Mouse (Mus musculus): Measurements from ENCODE around the gene Ccdc28a. TPM values are rescaled to one million over a fixed set of nuclear protein-coding genes. Genes with fewer than 3 reads are reported as not detected.

Gene Ccdc28a
- polyA plus RNA-seq, 1 experiment from 2014 or later, result 7.0 TPM

DNA sequence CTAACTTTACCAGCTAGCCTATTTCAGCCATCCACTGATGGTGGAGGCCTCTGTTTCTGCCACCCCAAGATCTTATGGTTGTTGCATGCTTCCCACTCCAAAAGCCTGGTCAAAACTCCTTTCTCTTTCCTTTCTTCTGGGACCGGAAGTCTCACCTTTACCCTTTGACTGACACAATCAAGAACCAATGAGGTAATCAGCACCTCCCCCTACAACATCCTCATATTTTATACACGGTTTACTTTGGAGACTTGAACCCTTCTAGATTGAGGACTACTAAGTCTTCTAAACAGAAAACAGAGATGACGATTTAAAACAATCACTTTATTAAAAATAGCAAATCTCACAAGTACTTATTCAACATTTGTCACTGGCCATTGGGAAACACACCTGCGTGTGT lies 21.4 kb downstream of the Ccdc28a start:
- no peak for ATAC-seq (ENCODE audit: low FRiP score, low read depth)
- 82% methylated on average over 4 of the region's 4 CpGs for WGBS
- Histone ChIP-seq H3K4me2 (replicated peaks) (no peak overlapping the region), H3K36me3 (0 out of 2 replicates have a peak, but pooled peaks cover 4% of the 10 kb centered on the region), H3K4me3 (no peak overlapping the region), H3K4me1 (peaks cover 3% of the 10 kb centered on the region), H3K9ac (replicated peaks) (no peak overlapping the region), H3K27me3 (0 out of 2 replicates have a peak, but pooled peaks cover 2% of the 10 kb centered on the region), H3K9me3 (no peaks in the 10 kb centered on the region), H3K27ac (replicated peaks) (no peak overlapping the region)

DNA sequence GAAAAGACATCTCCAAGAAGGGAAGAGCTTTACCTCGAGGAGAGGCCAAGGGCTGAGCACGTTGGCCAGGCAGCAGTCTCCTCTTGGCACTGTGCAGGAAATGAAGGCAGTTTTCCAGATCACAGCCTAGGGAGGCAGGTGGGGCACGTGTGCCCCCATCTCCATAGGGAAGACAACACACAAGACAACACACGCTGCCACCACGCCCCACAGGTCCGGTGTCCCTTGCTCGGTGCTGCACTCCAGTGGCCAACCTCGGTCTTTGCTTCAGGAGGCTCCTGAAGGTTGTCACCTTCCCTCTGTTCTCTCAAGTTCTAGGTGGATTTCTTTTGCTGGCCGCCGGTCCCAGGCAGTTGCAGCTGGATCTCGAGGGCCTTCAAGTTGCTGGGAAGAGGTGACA lies 24.1 kb downstream of the Ccdc28a start, which contains the start of gene Ect2l:
Ect2l (minus strand) TSS at position 165 of the 400 bp plus-strand sequence.
- no peaks in the 10 kb centered on the region for H3K9me3 ChIP-seq
- no peak within 1 kb of the TSS for H3K27ac ChIP-seq (replicated peaks)
- ATAC-seq (ENCODE audit: low FRiP score, low read depth), result peak; percentile 54
- peaks cover 3% of the 10 kb centered on the region for H3K4me1 ChIP-seq
- H3K9ac ChIP-seq (replicated peaks), result no peak within 1 kb of the TSS
- H3K4me3 ChIP-seq, result no peak within 1 kb of the TSS
- WGBS, result 17% methylated on average over 11 of the region's 11 CpGs
- H3K27me3 ChIP-seq, result 0 out of 2 replicates have a peak, but pooled peaks cover 3% of the 10 kb centered on the region
- peak within 1 kb of the TSS; percentile 16; the same call in 1 of the 2 replicates for H3K4me2 ChIP-seq (replicated peaks)
- H3K36me3 ChIP-seq, result no peaks in the 10 kb centered on the region

DNA sequence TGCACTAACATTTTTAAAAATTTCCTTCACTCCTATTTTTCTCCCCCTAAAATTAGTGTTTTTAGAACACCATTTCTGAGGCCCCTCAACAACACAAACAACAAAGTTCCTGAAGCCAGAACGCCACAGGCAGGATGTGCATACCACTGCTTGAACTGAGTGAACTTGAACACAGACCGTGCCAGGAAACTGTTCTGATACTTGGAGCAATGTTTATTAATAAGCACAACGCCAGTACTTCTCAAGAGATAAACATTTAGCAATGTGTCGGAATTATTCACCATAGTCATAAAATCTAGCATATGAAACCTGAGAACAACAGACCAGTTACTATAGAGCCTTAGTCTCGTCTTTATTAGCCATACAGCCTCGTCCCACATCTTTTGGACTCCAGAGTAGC lies 24.7 kb downstream of the Ccdc28a start:
- Histone ChIP-seq H3K4me1 (peaks cover 3% of the 10 kb centered on the region), H3K9ac (replicated peaks) (no peak overlapping the region), H3K36me3 (no peaks in the 10 kb centered on the region), H3K4me3 (no peak overlapping the region), H3K27ac (replicated peaks) (no peak overlapping the region), H3K9me3 (no peaks in the 10 kb centered on the region), H3K27me3 (0 out of 2 replicates have a peak, but pooled peaks cover 3% of the 10 kb centered on the region), H3K4me2 (replicated peaks) (no peak overlapping the region)
- no peak for ATAC-seq (ENCODE audit: low FRiP score, low read depth)
- 83% methylated on average over 6 of the region's 6 CpGs for WGBS

DNA sequence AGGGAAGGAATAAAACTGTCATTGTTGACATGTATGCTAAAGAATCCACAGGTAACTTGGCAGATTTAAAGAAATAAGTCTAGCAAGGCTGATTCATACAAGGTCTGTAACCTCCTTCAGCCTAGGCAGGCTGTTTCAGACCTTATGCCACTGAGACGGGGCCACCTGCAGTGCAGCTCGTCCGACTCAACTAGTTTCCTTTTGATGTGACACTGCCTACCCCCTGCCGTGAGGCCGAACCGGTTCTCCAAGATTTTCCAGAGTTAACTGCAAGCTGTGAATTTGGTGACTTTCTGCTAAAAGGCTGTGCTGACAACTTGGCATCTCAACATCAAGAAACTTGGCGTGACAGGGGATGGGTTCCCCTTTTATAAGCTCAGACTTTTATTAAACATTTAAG lies 30.7 kb downstream of the Ccdc28a start:
- H3K4me3 ChIP-seq, result no peak overlapping the region
- peaks cover 5% of the 10 kb centered on the region for H3K4me1 ChIP-seq
- no peak overlapping the region for H3K9ac ChIP-seq (replicated peaks)

DNA sequence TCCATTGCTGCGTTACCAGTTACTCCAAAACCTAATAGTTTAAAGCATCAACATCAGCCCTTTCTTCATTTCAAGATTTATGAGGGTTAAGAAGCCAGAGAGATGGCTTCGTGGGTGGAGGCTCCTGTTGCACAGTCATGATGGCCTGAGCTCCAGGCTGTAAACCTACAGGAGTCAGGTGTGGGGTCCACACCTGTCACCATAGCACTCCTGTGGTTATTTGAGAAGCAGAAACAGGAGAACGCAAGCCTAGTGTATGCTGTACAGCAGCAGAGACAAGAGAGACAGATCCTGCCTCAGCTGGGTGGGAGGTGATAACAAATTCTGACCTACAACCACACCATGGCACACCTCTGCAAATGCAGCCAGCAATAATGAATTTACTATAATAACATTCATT lies 32.4 kb downstream of the Ccdc28a start:
- Histone ChIP-seq H3K36me3 (no peaks in the 10 kb centered on the region), H3K9me3 (no peaks in the 10 kb centered on the region), H3K27ac (replicated peaks) (no peak overlapping the region), H3K4me2 (replicated peaks) (no peak overlapping the region), H3K9ac (replicated peaks) (no peak overlapping the region), H3K4me1 (peaks cover 5% of the 10 kb centered on the region), H3K27me3 (no peaks in the 10 kb centered on the region), H3K4me3 (no peak overlapping the region)
- 83% methylated on average over 3 of the region's 3 CpGs for WGBS
- no peak for ATAC-seq (ENCODE audit: low FRiP score, low read depth)

More for the DNA sequence above, 30.7 kb downstream of the Ccdc28a start:
- no peaks in the 10 kb centered on the region for H3K9me3 ChIP-seq
- H3K36me3 ChIP-seq, result no peaks in the 10 kb centered on the region
- H3K27ac ChIP-seq (replicated peaks), result no peak overlapping the region
- WGBS, result 6% methylated on average over 7 of the region's 7 CpGs
- ATAC-seq (ENCODE audit: low FRiP score, low read depth), result no peak
- 0 out of 2 replicates have a peak, but pooled peaks cover 3% of the 10 kb centered on the region for H3K27me3 ChIP-seq
- H3K4me2 ChIP-seq (replicated peaks), result no peak overlapping the region

DNA sequence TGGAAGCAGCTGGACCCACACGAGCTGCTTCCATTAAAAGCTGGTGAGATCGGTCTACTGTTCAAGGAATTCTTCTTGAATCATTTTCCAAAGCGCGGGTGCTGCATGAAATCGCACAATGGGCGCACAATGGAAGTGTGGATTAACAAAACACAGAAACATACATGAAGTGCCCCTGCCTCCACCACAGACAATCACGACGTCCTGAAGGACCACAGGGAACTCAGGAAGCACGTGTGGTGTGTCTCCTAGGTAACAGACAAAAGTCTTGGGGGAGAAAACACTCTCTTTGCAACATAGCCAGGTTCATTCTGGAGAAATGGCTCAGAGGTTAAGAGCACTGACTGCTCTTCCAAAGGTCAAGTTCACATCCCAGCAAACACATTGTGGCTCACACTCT lies 34.1 kb downstream of the Ccdc28a start:
- Histone ChIP-seq H3K9ac (replicated peaks) (no peak overlapping the region), H3K4me3 (no peak overlapping the region), H3K36me3 (no peaks in the 10 kb centered on the region), H3K27ac (replicated peaks) (no peak overlapping the region), H3K4me2 (replicated peaks) (no peak overlapping the region), H3K27me3 (no peaks in the 10 kb centered on the region), H3K9me3 (no peaks in the 10 kb centered on the region), H3K4me1 (peaks cover 5% of the 10 kb centered on the region)
- ATAC-seq (ENCODE audit: low FRiP score, low read depth), result no peak
- 61% methylated on average over 9 of the region's 9 CpGs for WGBS

DNA sequence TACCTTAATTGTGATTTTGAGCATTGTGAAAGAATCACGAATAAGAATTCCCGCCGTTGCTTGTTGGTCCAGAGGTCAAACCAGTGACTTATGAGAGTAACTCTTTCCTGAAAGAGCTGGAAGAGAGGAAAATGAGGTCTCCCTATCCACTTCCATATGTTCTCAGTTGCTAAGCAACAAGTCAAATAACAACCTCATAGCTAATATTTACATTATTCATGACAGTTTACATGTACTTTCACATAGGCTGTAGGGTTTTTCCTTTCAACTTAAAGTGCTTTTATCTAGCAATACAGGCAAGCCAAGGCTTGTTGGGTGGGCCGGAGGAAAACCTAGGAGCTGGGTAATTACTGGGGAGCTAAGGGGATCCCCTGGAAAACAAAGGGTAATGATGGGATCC lies 34.9 kb downstream of the Ccdc28a start:
- Histone ChIP-seq H3K4me2 (replicated peaks) (no peak overlapping the region), H3K9ac (replicated peaks) (no peak overlapping the region), H3K9me3 (no peaks in the 10 kb centered on the region), H3K36me3 (no peaks in the 10 kb centered on the region), H3K4me1 (peaks cover 5% of the 10 kb centered on the region), H3K4me3 (no peak overlapping the region), H3K27me3 (no peaks in the 10 kb centered on the region), H3K27ac (replicated peaks) (no peak overlapping the region)
- no peak for ATAC-seq (ENCODE audit: low FRiP score, low read depth)
- 69% methylated on average over 4 of the region's 4 CpGs for WGBS

DNA sequence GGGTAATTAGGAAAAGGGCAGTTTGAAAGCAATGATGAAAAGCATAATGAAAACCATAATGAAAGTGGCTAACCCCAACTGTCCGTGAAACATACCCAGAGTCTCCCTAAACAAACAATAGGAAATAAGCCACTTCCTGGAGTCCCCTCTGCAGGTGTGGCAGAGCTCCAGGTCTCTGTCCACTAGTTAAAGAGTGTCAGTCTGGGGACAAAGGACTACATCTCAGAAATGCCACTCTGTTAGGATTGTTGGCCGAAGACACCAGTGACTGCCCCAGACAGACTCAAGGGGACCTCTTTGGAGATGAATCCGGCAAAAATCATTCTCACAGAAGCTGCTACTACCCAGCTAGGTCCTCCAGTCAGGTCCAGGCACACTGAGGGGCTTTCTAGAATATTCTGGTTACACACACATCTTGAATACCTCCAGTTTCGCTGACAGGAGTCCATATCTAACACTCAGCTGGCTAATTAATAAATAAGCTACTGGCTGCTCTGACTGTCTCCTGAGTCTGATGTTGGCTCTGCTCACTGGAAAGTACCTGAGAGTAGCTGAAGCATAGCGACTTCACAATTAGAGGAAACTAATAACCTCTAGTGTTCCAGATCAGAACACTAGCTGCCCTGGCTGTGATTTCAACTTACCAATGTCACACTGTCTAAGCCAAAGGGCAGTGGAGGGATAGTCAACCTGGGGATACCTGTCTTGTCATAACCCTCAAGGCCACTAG lies 36.3 kb downstream of the Ccdc28a start:
- H3K36me3 ChIP-seq, result no peaks in the 10 kb centered on the region
- no peaks in the 10 kb centered on the region; the same call in 1 of the 2 replicates for H3K4me1 ChIP-seq
- no peak overlapping the region for H3K9ac ChIP-seq (replicated peaks)
- no peak overlapping the region for H3K4me2 ChIP-seq (replicated peaks)
- no peaks in the 10 kb centered on the region for H3K27me3 ChIP-seq
- H3K9me3 ChIP-seq, result no peaks in the 10 kb centered on the region
- WGBS, result 86% methylated on average over 5 of the region's 5 CpGs
- no peak for ATAC-seq (ENCODE audit: low FRiP score, low read depth)
- H3K4me3 ChIP-seq, result no peak overlapping the region
- no peak overlapping the region for H3K27ac ChIP-seq (replicated peaks)

DNA sequence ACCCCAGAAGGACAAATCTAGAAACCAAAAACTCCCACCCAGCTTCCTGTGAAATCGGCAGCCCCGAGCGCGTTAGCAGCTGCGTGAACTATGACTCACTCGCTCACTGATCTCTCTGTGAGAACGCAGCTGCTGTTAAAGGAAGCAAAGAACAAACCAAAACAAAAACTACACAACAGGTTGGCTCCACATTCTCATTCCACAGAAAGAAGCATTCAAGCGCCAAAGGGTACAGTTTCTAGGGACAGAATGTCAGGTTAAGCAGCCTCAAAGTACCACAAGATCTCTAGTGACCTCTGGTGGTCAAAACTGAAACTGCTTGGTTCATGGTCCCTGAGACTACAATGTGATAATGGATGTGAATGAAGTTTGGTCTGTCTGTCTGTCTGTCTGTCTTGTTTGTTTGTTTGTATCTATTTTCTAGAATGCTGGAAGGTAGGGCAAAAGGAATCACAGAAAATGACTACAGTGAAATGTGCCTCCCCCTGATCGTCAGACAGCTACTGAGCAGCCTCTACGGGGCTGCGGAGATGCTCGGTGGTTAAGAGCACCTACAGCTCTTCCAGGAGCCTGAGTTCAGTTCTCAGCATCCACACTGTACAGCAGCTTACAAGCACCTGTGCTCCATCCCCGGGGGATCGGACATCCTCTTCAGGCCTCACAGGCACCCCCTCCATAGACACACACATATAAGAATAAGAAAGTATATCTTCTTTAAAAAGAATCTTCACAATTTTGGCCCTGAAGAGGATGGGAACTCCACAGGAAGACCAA lies 37.4 kb downstream of the Ccdc28a start:
- Histone ChIP-seq H3K27ac (replicated peaks) (no peak overlapping the region), H3K9ac (replicated peaks) (no peak overlapping the region), H3K9me3 (no peaks in the 10 kb centered on the region), H3K4me3 (0 out of 2 replicates have a peak overlapping the region, but pooled peaks have one; percentile 9), H3K36me3 (no peaks in the 10 kb centered on the region), H3K4me1 (no peaks in the 10 kb centered on the region; the same call in 1 of the 2 replicates), H3K4me2 (replicated peaks) (peak overlapping the region; percentile 33), H3K27me3 (no peaks in the 10 kb centered on the region)
- WGBS, result 61% methylated on average over 14 of the region's 14 CpGs
- ATAC-seq (ENCODE audit: low FRiP score, low read depth), result peak; percentile 50; the same call in 1 of the 2 replicates

DNA sequence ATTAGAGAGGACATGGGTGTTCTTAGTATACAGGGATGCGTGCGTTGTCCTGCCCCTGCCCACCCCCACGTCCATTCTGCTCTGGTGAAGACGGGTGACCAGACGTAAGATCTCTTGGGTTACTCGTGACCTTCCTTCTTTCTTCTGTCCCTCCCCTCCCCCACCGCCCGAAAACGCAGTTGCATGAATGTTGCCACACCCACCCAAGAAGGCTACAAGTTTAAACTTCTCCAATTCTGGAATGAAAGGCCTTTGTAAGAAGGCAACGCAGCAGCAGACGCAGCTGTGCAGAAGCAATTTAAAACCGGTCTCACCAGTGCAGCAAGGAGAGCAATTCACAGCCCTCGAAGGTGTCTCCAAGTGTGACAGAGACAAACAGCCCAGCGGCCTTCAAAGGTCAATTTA lies 40.1 kb downstream of the Ccdc28a start:
- Histone ChIP-seq H3K4me1 (no peaks in the 10 kb centered on the region), H3K9ac (replicated peaks) (no peak overlapping the region), H3K36me3 (no peaks in the 10 kb centered on the region), H3K27me3 (no peaks in the 10 kb centered on the region), H3K27ac (replicated peaks) (no peak overlapping the region), H3K9me3 (no peaks in the 10 kb centered on the region), H3K4me3 (no peak overlapping the region), H3K4me2 (replicated peaks) (no peak overlapping the region)
- 79% methylated on average over 14 of the region's 14 CpGs for WGBS
- no peak for ATAC-seq (ENCODE audit: low FRiP score, low read depth)

DNA sequence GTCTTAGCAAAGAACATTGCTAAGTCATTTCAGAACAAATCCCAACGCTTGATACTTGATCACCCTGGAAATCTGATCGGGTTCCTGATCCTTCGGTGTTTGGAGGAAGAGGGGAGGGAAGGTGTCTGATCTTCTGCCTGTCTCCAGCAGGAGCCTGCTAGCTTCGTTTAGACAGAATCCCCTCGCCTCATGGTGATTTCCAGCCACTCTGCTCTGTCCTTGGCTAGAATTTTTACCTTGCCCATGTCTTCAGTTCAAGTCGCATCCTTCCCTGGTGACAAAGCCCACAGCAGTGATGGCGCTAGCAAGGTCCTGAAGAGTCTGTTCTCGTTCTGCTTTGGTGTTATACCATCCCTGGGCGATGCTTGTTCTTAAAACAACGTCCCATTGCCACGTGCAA lies 40.6 kb downstream of the Ccdc28a start:
- ATAC-seq (ENCODE audit: low FRiP score, low read depth), result no peak
- H3K4me2 ChIP-seq (replicated peaks), result no peak overlapping the region
- H3K36me3 ChIP-seq, result no peaks in the 10 kb centered on the region
- H3K9me3 ChIP-seq, result no peaks in the 10 kb centered on the region
- no peak overlapping the region for H3K4me3 ChIP-seq
- H3K9ac ChIP-seq (replicated peaks), result no peak overlapping the region
- 89% methylated on average over 11 of the region's 11 CpGs for WGBS
- no peak overlapping the region for H3K27ac ChIP-seq (replicated peaks)
- no peaks in the 10 kb centered on the region for H3K4me1 ChIP-seq
- H3K27me3 ChIP-seq, result no peaks in the 10 kb centered on the region

DNA sequence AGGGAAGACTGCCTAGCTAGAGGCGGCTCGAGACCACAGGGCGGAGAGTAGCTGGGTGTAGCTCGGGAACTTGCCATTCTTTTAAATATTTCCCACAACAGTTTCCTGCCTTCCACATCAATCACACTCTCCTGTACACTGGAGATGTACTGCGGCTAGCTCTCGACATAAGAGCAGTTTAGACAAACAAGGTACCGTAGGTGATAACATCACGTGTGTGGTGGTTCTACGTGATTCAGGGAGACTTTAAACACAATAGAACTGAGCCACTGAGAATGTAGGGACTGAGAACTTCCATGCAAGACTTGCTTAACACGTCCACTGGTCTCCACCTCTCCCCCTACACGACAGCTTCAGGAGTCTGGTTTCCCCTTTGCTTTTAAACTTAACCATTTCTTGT lies 41.6 kb downstream of the Ccdc28a start:
- WGBS, result 87% methylated on average over 11 of the region's 11 CpGs
- H3K27ac ChIP-seq (replicated peaks), result no peak overlapping the region
- ATAC-seq (ENCODE audit: low FRiP score, low read depth), result no peak
- no peaks in the 10 kb centered on the region for H3K27me3 ChIP-seq
- no peak overlapping the region for H3K4me3 ChIP-seq
- no peaks in the 10 kb centered on the region for H3K36me3 ChIP-seq
- no peaks in the 10 kb centered on the region for H3K4me1 ChIP-seq
- no peaks in the 10 kb centered on the region for H3K9me3 ChIP-seq
- no peak overlapping the region for H3K9ac ChIP-seq (replicated peaks)
- no peak overlapping the region for H3K4me2 ChIP-seq (replicated peaks)
